Mouse (Mus musculus) C2C12 (cell line): ENCODE measurements around the gene Stat1.

ENCODE experiments used
- CTCF ChIP-seq: IDR thresholded peaks from one replicate; pipeline ENCODE4 v1.5.1; 2011; ENCODE audit not compliant: control insufficient read depth, insufficient read depth, insufficient read length
- MAX ChIP-seq: IDR thresholded peaks from one replicate; pipeline ENCODE4 v1.6.1; 2011; ENCODE audit warnings: mild to moderate bottlenecking, control low read depth
- MYOG ChIP-seq: IDR thresholded peaks from one replicate; pipeline ENCODE4 v1.6.1; 2011; ENCODE audit not compliant: control insufficient read depth, insufficient read length; ENCODE audit errors: extremely low read depth

- TF ChIP-seq CTCF (no peak), MAX (no peak), MYOG (no peak)
Observed at GRCm38 (mm10) chr1:52120191-52120590, 951 bp downstream of the Stat1 start.
